Mouse (Mus musculus): ENCODE measurements at regions not wholly inside any gene's neighbourhood (a gene's known extent, or its start where the extent isn't known, plus 50 kb on each side); places are given as distances from the start of the nearest gene placed in this dataset.
"Not testable (repeated sequence)": the region's sequence is repeated elsewhere in the genome, so short reads cannot be mapped to it uniquely, and the experiment has no call there.

- DNase-seq (ENCODE audit: low read depth, low spot score): no peak
Observed at GRCm38 (mm10) chr12:64788761-64789160, 128.9 kb upstream of the Gm527 start.

- not testable (repeated sequence) for DNase-seq (ENCODE audit: low read depth, low spot score)
Observed at GRCm38 (mm10) chr12:64808492-64808891, 109.2 kb upstream of the Gm527 start.

- DNase-seq (ENCODE audit: low read depth, low spot score): no peak
Observed at GRCm38 (mm10) chr12:64810081-64810480, 107.6 kb upstream of the Gm527 start.

- no peak for DNase-seq (ENCODE audit: low read depth, low spot score)
Observed at GRCm38 (mm10) chr12:64815871-64816270, 101.8 kb upstream of the Gm527 start.

GRCm38 (mm10) chr12:64817056-64817810, 100.5 kb upstream of the Gm527 start:
- peak; percentile 6 for DNase-seq (ENCODE audit: low read depth, low spot score)

GRCm38 (mm10) chr12:64820722-64821121, 97.0 kb upstream of the Gm527 start:
- no peak for DNase-seq (ENCODE audit: low read depth, low spot score)

GRCm38 (mm10) chr12:64829662-64830249, 88.0 kb upstream of the Gm527 start:
- peak; percentile 61 for DNase-seq (ENCODE audit: low read depth, low spot score)

GRCm38 (mm10) chr12:64832313-64833151, 85.2 kb upstream of the Gm527 start:
- no peak for DNase-seq (ENCODE audit: low read depth, low spot score)

- no peak for DNase-seq (ENCODE audit: low read depth, low spot score)
Observed at GRCm38 (mm10) chr12:64857709-64858108, 60.0 kb upstream of the Gm527 start.
